Mouse (Mus musculus) frontal cortex, postnatal 14 days (tissue): ENCODE data around the gene Gtpbp2.

Experiments used
- DNase-seq, 2 experiments: peaks; one replicate each; pipeline ENCODE4 v3.0.0; 2022; ENCODE audit warnings: low spot score in 2 of 2

The Gtpbp2 gene

GRCm38 (mm10) chr17:46152847-46153782 is 7.7 kb upstream of the Gtpbp2 start, which contains the start of gene Mad2l1bp:
Gene Mad2l1bp, minus strand, starts transcription at chr17:46153553.
- peak; percentile 80 to 84 for DNase-seq

- DNase-seq, result no peak
Observed at GRCm38 (mm10) chr17:46154336-46154735, 6.5 kb upstream of the Gtpbp2 start.

GRCm38 (mm10) chr17:46156680-46157079 is 4.2 kb upstream of the Gtpbp2 start:
- no peak for DNase-seq

- DNase-seq, result no peak
Observed at GRCm38 (mm10) chr17:46157131-46157530, 3.7 kb upstream of the Gtpbp2 start.

GRCm38 (mm10) chr17:46159236-46159635 is 1.6 kb upstream of the Gtpbp2 start:
- no peak for DNase-seq

- peak; percentile 79 to 83 for DNase-seq
Observed at GRCm38 (mm10) chr17:46160090-46160662, 656 bp upstream of the Gtpbp2 start.

- DNase-seq, result no peak
Observed at GRCm38 (mm10) chr17:46161179-46161578, 347 bp downstream of the Gtpbp2 start.

GRCm38 (mm10) chr17:46161710-46162109 is 878 bp downstream of the Gtpbp2 start:
- no peak for DNase-seq

GRCm38 (mm10) chr17:46162551-46162950 is 1.7 kb downstream of the Gtpbp2 start:
- DNase-seq, result no peak

GRCm38 (mm10) chr17:46162951-46163421 is 2.2 kb downstream of the Gtpbp2 start:
- DNase-seq, result no peak

- no peak for DNase-seq
Observed at GRCm38 (mm10) chr17:46164301-46164700, 3.5 kb downstream of the Gtpbp2 start.

GRCm38 (mm10) chr17:46164791-46165190 is 4.0 kb downstream of the Gtpbp2 start:
- no peak for DNase-seq

- DNase-seq, result no peak
Observed at GRCm38 (mm10) chr17:46165460-46165859, 4.6 kb downstream of the Gtpbp2 start.

- DNase-seq, result no peak
Observed at GRCm38 (mm10) chr17:46166270-46166669, 5.4 kb downstream of the Gtpbp2 start.

- no peak for DNase-seq
Observed at GRCm38 (mm10) chr17:46167014-46167413, 6.2 kb downstream of the Gtpbp2 start.

GRCm38 (mm10) chr17:46168318-46168717 is 7.5 kb downstream of the Gtpbp2 start:
- no peak for DNase-seq

GRCm38 (mm10) chr17:46168768-46169167 is 7.9 kb downstream of the Gtpbp2 start:
- no peak for DNase-seq

GRCm38 (mm10) chr17:46170538-46170937 is 9.7 kb downstream of the Gtpbp2 start:
- DNase-seq, result no peak

- no peak for DNase-seq
Observed at GRCm38 (mm10) chr17:46182273-46182672, 21.4 kb downstream of the Gtpbp2 start.

GRCm38 (mm10) chr17:46188829-46189228 is 28.0 kb downstream of the Gtpbp2 start:
- no peak for DNase-seq

GRCm38 (mm10) chr17:46201151-46201550 is 40.3 kb downstream of the Gtpbp2 start:
- no peak for DNase-seq

GRCm38 (mm10) chr17:46202421-46203071 is 41.7 kb downstream of the Gtpbp2 start, which contains the start of the genes Polh and Xpo5:
Gene Polh, minus strand, starts transcription at chr17:46202645.
Gene Xpo5, plus strand, starts transcription at chr17:46202782.
- DNase-seq, result peak; percentile 84 to 90
